Mouse (Mus musculus) right cerebral cortex, adult 18-20 months (tissue): Measurements from ENCODE around the gene Actl10.

Experiments
- DNase-seq: peaks from one replicate; pipeline ENCODE4 v3.0.0; 2022; ENCODE audit warnings: mixed read lengths

The Actl10 gene

GRCm38 (mm10) chr2:154551927-154552326 is 351 bp downstream of the Actl10 start:
- DNase-seq: no peak

- peak; percentile 65 for DNase-seq
These were observed 890 bp downstream of the Actl10 start for GRCm38 (mm10) chr2:154552424-154552907.

GRCm38 (mm10) chr2:154555235-154555634 is 3.7 kb downstream of the Actl10 start:
- DNase-seq: peak; percentile 83

GRCm38 (mm10) chr2:154557184-154557832 is 5.7 kb downstream of the Actl10 start:
- no peak for DNase-seq

DNA sequence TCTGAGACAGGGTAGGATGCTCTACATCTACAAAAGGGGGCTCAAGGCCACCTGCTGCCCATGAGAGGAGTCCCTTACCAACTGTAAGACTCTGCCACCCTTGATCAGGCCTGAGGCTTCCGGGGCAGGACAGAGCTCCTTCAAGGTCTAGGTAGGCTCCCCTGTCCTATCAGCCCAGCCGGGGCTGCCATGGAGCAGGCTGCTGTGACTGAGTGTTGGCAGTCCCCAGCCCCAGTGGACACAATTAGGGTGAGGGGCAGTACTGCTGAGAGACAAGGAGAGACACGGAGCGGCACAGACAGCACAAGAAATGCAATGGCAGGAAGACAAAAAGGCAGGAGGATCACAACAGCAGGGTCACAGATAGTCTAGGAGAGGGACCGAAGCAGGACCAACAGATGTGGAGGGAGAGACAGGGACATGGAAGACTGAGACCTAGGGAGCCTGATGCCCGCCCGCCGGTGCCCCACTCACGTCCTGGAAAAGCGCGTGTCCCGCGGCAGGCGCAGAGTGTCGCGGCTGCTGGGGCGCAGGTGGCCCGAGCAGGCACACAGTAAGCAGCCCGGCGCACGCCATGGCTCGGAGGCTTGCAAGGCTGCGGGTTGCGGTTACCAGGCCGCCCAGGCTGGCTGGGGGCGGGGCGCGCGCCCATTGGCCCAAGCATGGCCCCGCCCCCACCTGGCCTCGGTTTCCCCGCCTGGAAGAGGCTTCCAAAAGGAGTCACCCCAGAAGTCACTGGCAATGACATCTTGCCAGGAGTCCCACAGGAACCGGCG is 6.9 kb downstream of the Actl10 start, which contains the start of gene Necab3:
TSS of gene Necab3 (minus strand) at position 627 of the 776 bp plus-strand sequence.
- DNase-seq: peak; percentile 73

GRCm38 (mm10) chr2:154563612-154564170 is 12.1 kb downstream of the Actl10 start:
- DNase-seq: no peak

DNA sequence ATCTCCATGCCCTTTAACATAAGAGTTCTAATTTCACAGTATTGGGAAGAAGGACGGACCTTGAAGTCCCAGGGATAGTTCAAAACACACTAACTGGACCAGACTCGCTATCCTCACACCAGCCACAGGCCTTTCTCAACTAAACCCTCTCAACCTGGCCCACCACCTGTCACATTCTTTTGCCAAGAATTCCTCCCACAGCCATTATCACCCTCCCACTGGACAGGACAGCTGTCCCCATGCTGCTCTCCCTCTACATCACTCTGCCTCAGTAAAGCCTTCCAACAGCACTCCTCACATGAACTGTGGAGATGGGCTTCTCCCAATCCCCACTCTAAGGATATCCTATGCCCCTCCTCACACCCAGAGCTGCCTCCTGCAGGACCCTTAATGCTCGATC is 14.0 kb downstream of the Actl10 start:
- DNase-seq: peak; percentile 51

- no peak for DNase-seq
These were observed 15.1 kb downstream of the Actl10 start for GRCm38 (mm10) chr2:154566641-154567040.

GRCm38 (mm10) chr2:154567766-154568165 is 16.2 kb downstream of the Actl10 start:
- no peak for DNase-seq

DNA sequence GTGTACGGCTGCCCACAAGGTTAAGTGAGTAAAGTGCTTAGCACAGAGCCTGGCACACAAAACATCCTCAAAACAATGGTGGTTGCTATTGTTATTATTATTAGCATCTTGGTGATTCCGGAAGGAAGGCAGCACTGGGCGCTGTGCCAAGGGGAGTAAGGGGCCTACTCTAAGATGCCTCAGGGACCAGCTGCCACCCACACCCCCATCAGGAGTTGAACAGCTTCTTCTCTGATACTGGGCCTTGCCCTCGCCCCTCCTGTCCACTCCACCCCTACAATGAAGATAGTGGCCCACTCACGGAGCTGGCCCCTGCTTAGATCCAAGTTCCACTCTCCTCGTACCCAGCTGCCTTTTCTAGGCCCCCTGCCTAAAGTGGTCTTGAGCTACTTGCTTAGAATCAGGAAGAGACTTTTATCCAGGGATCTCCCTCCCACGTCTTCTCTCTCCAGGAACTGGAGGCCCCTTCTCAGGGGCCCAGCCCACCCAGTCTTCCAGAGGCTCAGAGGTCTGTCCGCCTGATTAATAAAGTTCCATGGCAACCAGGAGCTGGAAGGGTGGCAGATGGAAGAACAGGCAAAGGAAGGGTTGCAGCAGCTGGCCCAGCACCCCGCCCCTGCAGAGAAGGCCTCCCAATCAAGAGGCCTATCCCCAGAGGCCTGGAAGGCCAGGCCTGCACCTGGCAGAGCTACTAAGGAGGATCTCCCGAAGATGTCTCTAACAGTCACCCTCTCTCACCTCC is 16.9 kb downstream of the Actl10 start:
- no peak for DNase-seq

GRCm38 (mm10) chr2:154569071-154569748 is 17.6 kb downstream of the Actl10 start:
- DNase-seq: no peak

- peak; percentile 96 for DNase-seq
These were observed 18.3 kb downstream of the Actl10 start, which contains the start of gene E2f1 for GRCm38 (mm10) chr2:154569836-154570286. Gene E2f1, minus strand, starts transcription at chr2:154569892.

- no peak for DNase-seq
These were observed 19.1 kb downstream of the Actl10 start for GRCm38 (mm10) chr2:154570666-154571065.

- no peak for DNase-seq
These were observed 19.7 kb downstream of the Actl10 start for GRCm38 (mm10) chr2:154571266-154571665.

- no peak for DNase-seq
These were observed 20.4 kb downstream of the Actl10 start for GRCm38 (mm10) chr2:154571976-154572375.

GRCm38 (mm10) chr2:154572996-154573395 is 21.4 kb downstream of the Actl10 start:
- DNase-seq: no peak

DNA sequence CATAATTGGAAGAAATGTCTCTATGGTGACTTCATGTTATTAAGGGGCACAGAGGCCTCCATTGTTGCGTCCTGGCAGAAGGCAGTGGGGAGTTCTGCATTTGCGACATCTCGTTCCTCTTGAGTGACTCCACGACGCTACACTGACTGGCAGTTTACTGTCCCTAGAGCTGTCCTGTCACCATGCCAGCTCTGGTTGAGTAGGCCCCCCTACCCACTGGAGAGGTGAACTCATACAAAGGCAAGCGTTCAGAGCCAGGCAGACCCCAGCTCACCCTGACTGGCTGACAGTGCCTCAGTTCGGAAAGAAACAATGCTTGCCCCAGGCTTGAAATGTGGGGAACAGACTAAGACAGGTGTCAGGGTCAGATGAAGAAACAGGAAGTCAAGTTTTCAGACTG is 22.7 kb downstream of the Actl10 start:
- no peak for DNase-seq

DNA sequence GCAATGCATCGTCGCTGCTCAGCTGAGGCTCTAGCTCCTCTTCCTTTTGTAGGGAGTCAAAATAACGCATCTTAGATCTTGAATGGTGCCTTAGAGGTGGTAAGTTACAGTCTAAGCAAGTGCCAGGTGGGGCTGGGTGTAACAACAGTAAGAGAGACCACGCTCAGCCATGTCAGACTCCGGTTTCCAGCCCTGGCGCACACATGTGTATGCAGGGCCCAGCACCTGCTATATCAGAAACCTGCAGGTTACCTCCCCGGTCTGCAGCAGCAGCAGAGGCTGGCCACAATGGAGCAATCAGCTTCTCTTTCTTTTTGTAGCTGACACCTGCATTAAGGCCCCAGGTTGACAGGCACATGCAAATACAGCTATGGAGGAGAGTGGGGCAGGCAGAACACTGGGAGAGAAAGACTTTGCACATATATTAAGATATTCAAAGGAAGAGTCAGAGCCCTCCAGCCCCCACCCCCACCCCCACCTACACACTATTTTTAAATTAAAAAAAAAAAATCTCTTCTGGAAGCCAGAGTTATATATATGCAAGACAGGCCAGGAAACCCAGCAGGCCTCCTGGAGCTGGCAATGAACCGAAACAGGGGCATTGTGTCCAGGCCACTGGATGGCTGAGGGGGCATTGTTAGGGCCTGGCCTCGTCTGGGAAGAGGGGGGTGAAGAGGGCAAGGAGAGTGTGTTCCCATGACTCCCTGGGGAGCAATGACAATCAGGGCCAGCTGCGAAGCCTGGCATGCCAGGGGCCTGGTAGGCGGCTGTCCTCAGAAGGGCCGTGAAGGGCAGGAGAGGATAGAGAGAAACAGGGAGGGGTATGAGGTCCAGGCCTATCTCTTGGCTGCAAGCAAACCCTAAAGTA is 25.5 kb downstream of the Actl10 start:
- DNase-seq: no peak

- DNase-seq: no peak
These were observed 26.1 kb downstream of the Actl10 start for GRCm38 (mm10) chr2:154577744-154578067.

DNA sequence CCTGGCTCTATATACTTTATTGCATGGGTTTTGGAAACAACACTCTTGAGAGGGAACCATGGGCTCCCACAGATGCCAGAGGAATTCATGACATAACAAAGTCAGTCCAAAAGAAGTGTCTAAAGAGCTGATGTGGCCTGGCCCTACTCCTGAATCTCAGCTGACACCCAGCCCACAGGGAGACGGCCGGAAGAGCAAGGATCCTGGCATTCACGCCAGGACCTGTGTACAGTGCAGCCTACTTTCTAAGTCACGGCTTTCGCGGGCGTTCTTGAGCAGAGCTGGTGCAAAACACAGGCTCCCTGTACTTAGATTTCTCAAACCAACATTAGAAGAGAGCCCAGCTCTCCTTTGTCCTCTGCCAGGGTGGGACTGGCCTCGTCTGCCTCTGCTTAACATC is 29.0 kb downstream of the Actl10 start:
- DNase-seq: no peak

DNA sequence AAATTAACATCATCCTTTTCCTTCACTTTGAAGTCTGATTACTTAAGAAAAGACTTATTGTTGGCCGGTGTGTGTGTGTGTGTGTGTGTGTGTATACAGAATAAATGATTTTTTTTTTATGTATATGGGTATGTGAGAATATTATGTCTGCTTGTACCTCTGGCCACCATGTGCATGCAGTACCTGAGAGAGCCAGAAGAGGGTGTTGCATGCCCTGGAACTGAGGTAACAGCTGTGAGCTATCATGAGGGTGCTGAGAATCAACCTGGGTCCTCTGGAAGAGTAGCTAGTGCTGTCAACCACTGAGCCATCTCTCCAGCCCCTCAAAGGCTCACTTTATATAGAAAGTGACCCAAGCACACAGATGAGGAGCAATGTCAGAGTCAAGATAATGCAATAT is 29.8 kb downstream of the Actl10 start:
- DNase-seq: no peak
